In genomic region chr3:68572249-68573225, GRCm38 (mm10) we compare ENCODE assay signal across 8 mouse cellular contexts.
DNase-seq lines count a peak whose midpoint lies in the region; ATAC-seq lines count a peak whose summit lies in the region.

No protein-coding gene starts in this region.

- H3K36me3 ChIP-seq in embryonic facial prominence, embryonic 15.5 days = no peaks in the 10 kb centered on the region
- no peaks in the 10 kb centered on the region for H3K36me3 ChIP-seq in hindbrain, embryonic 11.5 days (ENCODE audit: control insufficient read depth, insufficient read depth, low read length)
- H3K36me3 ChIP-seq in midbrain, embryonic 10.5 days = no peaks in the 10 kb centered on the region
- H3K36me3 ChIP-seq in stomach, embryonic 16.5 days (ENCODE audit: control insufficient read depth, insufficient read depth, low read length) = no peaks in the 10 kb centered on the region

- peak; percentile 74; the same call in 1 of the 2 replicates for ATAC-seq in embryonic facial prominence, embryonic 15.5 days (ENCODE audit: insufficient number of reproducible peaks, low FRiP score, low TSS enrichment, low read depth)
- peak; percentile 94 for ATAC-seq in hindbrain, embryonic 11.5 days (ENCODE audit: low FRiP score)
- peak; percentile 55; the same call in 1 of the 2 replicates for ATAC-seq in stomach, embryonic 16.5 days (ENCODE audit: insufficient read depth, low FRiP score)

- H3K4me2 ChIP-seq in embryonic facial prominence, embryonic 15.5 days (replicated peaks) = peak overlapping the region; percentile 50
- peak overlapping the region; percentile 53 for H3K4me2 ChIP-seq in hindbrain, embryonic 11.5 days (replicated peaks; ENCODE audit: low read depth, low read length)
- peak overlapping the region; percentile 44 for H3K4me2 ChIP-seq in stomach, embryonic 16.5 days (ENCODE audit: low read depth, low read length)

- peaks cover 21% of the 10 kb centered on the region for H3K4me1 ChIP-seq in embryonic facial prominence, embryonic 15.5 days
- no peaks in the 10 kb centered on the region; the same call in 1 of the 2 replicates for H3K4me1 ChIP-seq in hindbrain, embryonic 11.5 days (replicated peaks; ENCODE audit: control insufficient read depth, insufficient read depth, low read length)
- H3K4me1 ChIP-seq in midbrain, embryonic 10.5 days = peaks cover 51% of the 10 kb centered on the region
- H3K4me1 ChIP-seq in stomach, embryonic 16.5 days (ENCODE audit: control insufficient read depth, insufficient read depth, low read length) = peaks cover 19% of the 10 kb centered on the region

- peak; percentile 82 for DNase-seq in ES-CJ7 (ENCODE audit: low read depth, low spot score)
- DNase-seq in brain, adult 2 months (ENCODE audit: low read depth, low spot score) = peak; percentile 99
- DNase-seq in hindbrain, embryonic 11.5 days (ENCODE audit: low spot score) = peak; percentile 79
- peak; percentile 75 to 88 for DNase-seq in left cerebral cortex, adult 8-10 months (ENCODE audit: low spot score in 2 of 2)
- peak; percentile 82 for DNase-seq in midbrain, embryonic 10.5 days (ENCODE audit: low spot score)
- no peak for DNase-seq in gastrocnemius, adult 8-10 months (ENCODE audit: low spot score in 2 of 2)

- no peaks in the 10 kb centered on the region for H3K9me3 ChIP-seq in embryonic facial prominence, embryonic 15.5 days (replicated peaks)
- no peaks in the 10 kb centered on the region for H3K9me3 ChIP-seq in hindbrain, embryonic 11.5 days (ENCODE audit: control insufficient read depth, low read length)
- no peaks in the 10 kb centered on the region for H3K9me3 ChIP-seq in midbrain, embryonic 10.5 days (replicated peaks)
- H3K9me3 ChIP-seq in stomach, embryonic 16.5 days (replicated peaks; ENCODE audit: control insufficient read depth, low read length) = no peaks in the 10 kb centered on the region

- H3K27me3 ChIP-seq in embryonic facial prominence, embryonic 15.5 days = no peaks in the 10 kb centered on the region
- H3K27me3 ChIP-seq in hindbrain, embryonic 11.5 days (ENCODE audit: control insufficient read depth, insufficient read depth, low read length) = no peaks in the 10 kb centered on the region
- peaks cover 10% of the 10 kb centered on the region for H3K27me3 ChIP-seq in midbrain, embryonic 10.5 days (ENCODE audit: low read depth, poor library complexity, severe bottlenecking)
- no peaks in the 10 kb centered on the region for H3K27me3 ChIP-seq in stomach, embryonic 16.5 days (ENCODE audit: control insufficient read depth, insufficient read depth, low read length)

- no peak overlapping the region for H3K27ac ChIP-seq in embryonic facial prominence, embryonic 15.5 days (replicated peaks)
- peak overlapping the region; percentile 92 for H3K27ac ChIP-seq in hindbrain, embryonic 11.5 days (ENCODE audit: low read depth, low read length)
- H3K27ac ChIP-seq in midbrain, embryonic 10.5 days (replicated peaks) = peak overlapping the region; percentile 89
- H3K27ac ChIP-seq in stomach, embryonic 16.5 days (ENCODE audit: low read length) = peak overlapping the region; percentile 6; the same call in 1 of the 2 replicates

- WGBS in embryonic facial prominence, embryonic 15.5 days = 15% methylated on average over 28 of the region's 28 CpGs
- 9% methylated on average over 28 of the region's 28 CpGs for WGBS in hindbrain, embryonic 11.5 days
- 9% methylated on average over 28 of the region's 28 CpGs for WGBS in midbrain, embryonic 10.5 days
- 21% methylated on average over 28 of the region's 28 CpGs for WGBS in stomach, embryonic 16.5 days

- H3K9ac ChIP-seq in embryonic facial prominence, embryonic 15.5 days = no peak overlapping the region
- H3K9ac ChIP-seq in hindbrain, embryonic 11.5 days (ENCODE audit: low read depth, low read length) = peak overlapping the region; percentile 61
- peak overlapping the region; percentile 56 for H3K9ac ChIP-seq in stomach, embryonic 16.5 days (ENCODE audit: low read length)

- H3K4me3 ChIP-seq in embryonic facial prominence, embryonic 15.5 days (replicated peaks) = peak overlapping the region; percentile 28
- H3K4me3 ChIP-seq in hindbrain, embryonic 11.5 days (ENCODE audit: low read depth, low read length) = peak overlapping the region; percentile 38
- peak overlapping the region; percentile 59 for H3K4me3 ChIP-seq in midbrain, embryonic 10.5 days
- peak overlapping the region; percentile 29 for H3K4me3 ChIP-seq in stomach, embryonic 16.5 days (replicated peaks; ENCODE audit: low read length)

Comparison
In these comparisons a context has a peak if more than half of its experiments do, and no peak if none do; other contexts are left out.
1. DNase-seq: peak in ES-CJ7 (single experiment), brain, adult 2 months (single experiment), hindbrain, embryonic 11.5 days (single experiment), left cerebral cortex, adult 8-10 months (2 of 2) and midbrain, embryonic 10.5 days (single experiment); none in gastrocnemius, adult 8-10 months (0 of 2).
2. Peak in every context shown above with its lines, with median percentiles within 50 percentile points of each other: ATAC-seq, H3K4me2 ChIP-seq and H3K4me3 ChIP-seq.